Mouse (Mus musculus) WW6 (cell line): ENCODE results near the gene Pilra.
"Not testable (repeated sequence)": the region's sequence is repeated elsewhere in the genome, so short reads cannot be mapped to it uniquely, and the experiment has no call there.

Experiments
- DNase-seq: peaks from one replicate; pipeline ENCODE4 v3.0.0-alpha.2; 2013; ENCODE audit warnings: low read depth, low spot score

Pilra gene

GRCm38 (mm10) chr5:137835966-137836520 lies at the start of gene Pilra:
TSS of gene Pilra (minus strand) at chr5:137836281.
- not testable (repeated sequence) for DNase-seq

- no peak for DNase-seq
These were observed 47.3 kb upstream of the Pilra start for GRCm38 (mm10) chr5:137883345-137883744.

GRCm38 (mm10) chr5:137882922-137883321 lies 46.8 kb upstream of the Pilra start:
- no peak for DNase-seq

- DNase-seq = no peak
These were observed 41.8 kb upstream of the Pilra start for GRCm38 (mm10) chr5:137877860-137878259.

- no peak for DNase-seq
These were observed 39.0 kb upstream of the Pilra start for GRCm38 (mm10) chr5:137875054-137875453.

- not testable (repeated sequence) for DNase-seq
These were observed 36.3 kb upstream of the Pilra start for GRCm38 (mm10) chr5:137872381-137872702.

GRCm38 (mm10) chr5:137871644-137872380 lies 35.7 kb upstream of the Pilra start, which contains the start of gene Pilrb2:
TSS of gene Pilrb2 (minus strand) at chr5:137871815.
- not testable (repeated sequence) for DNase-seq

GRCm38 (mm10) chr5:137868600-137868999 lies 32.5 kb upstream of the Pilra start:
- not testable (repeated sequence) for DNase-seq

- DNase-seq = not testable (repeated sequence)
These were observed 27.9 kb upstream of the Pilra start for GRCm38 (mm10) chr5:137864008-137864407.

- DNase-seq = not testable (repeated sequence)
These were observed 22.1 kb upstream of the Pilra start, which contains the start of gene Pilrb1 for GRCm38 (mm10) chr5:137857960-137858710. TSS of gene Pilrb1 (minus strand) at chr5:137858106.

GRCm38 (mm10) chr5:137856870-137857269 lies 20.8 kb upstream of the Pilra start:
- DNase-seq = not testable (repeated sequence)

- not testable (repeated sequence) for DNase-seq
These were observed 18.8 kb upstream of the Pilra start for GRCm38 (mm10) chr5:137854907-137855306.

GRCm38 (mm10) chr5:137850313-137850712 lies 14.2 kb upstream of the Pilra start:
- DNase-seq = not testable (repeated sequence)

GRCm38 (mm10) chr5:137837110-137837509 lies 1.0 kb upstream of the Pilra start:
- not testable (repeated sequence) for DNase-seq

- DNase-seq = no peak
These were observed 530 bp upstream of the Pilra start for GRCm38 (mm10) chr5:137836611-137837010.

- no peak for DNase-seq
These were observed 2.6 kb downstream of the Pilra start for GRCm38 (mm10) chr5:137833500-137833899.

- no peak for DNase-seq
These were observed 4.6 kb downstream of the Pilra start for GRCm38 (mm10) chr5:137831506-137831905.

- DNase-seq = no peak
These were observed 5.0 kb downstream of the Pilra start for GRCm38 (mm10) chr5:137831106-137831505.

- DNase-seq = no peak
These were observed 5.8 kb downstream of the Pilra start for GRCm38 (mm10) chr5:137830238-137830637.

- DNase-seq = no peak
These were observed 7.4 kb downstream of the Pilra start for GRCm38 (mm10) chr5:137828694-137829093.

- DNase-seq = no peak
These were observed 9.7 kb downstream of the Pilra start for GRCm38 (mm10) chr5:137826421-137826820.

GRCm38 (mm10) chr5:137825971-137826370 lies 10.1 kb downstream of the Pilra start:
- DNase-seq = no peak
